Mouse (Mus musculus) limb, embryonic 14.5 days (tissue): ENCODE data around the gene Agpat2. TPM values are rescaled to one million over a fixed set of nuclear protein-coding genes. Genes with fewer than 3 reads are reported as not detected.

Experiments used
- ATAC-seq: fragments of 200-750 bp; cut with Nextera tagmentation; 2 replicates; pipeline ENCODE4 v1.8.0; 2017; ENCODE audit warnings: low read depth, moderate number of reproducible peaks, moderate TSS enrichment; ENCODE audit not compliant: low FRiP score
- DNase-seq: peaks from one replicate; pipeline ENCODE4 v3.0.0-alpha.2; 2015; ENCODE audit warnings: low spot score
- H3K27ac ChIP-seq: fragments of 300-500 bp; sonication (generic); replicated peaks from 2 replicates; pipeline ENCODE4 v1.5.1; 2014; ENCODE audit warnings: low read depth, mild to moderate bottlenecking, low read length, moderate library complexity, mixed read lengths
- H3K27me3 ChIP-seq: fragments of 300-500 bp; sonication (generic); 2 replicates; pipeline ENCODE4 v1.6.1; 2014; ENCODE audit warnings: low read length, mixed read lengths; ENCODE audit not compliant: control insufficient read depth, insufficient read depth
- H3K36me3 ChIP-seq: fragments of 300-500 bp; sonication (generic); 2 replicates; pipeline ENCODE4 v1.6.1; 2014; ENCODE audit warnings: mild to moderate bottlenecking, low read length, moderate library complexity, mixed read lengths; ENCODE audit not compliant: control insufficient read depth, insufficient read depth
- H3K4me1 ChIP-seq: fragments of 300-500 bp; sonication (generic); 2 replicates; pipeline ENCODE4 v1.6.1; 2014; ENCODE audit warnings: antibody characterized with exemption, low read length, mixed read lengths; ENCODE audit not compliant: control insufficient read depth, insufficient read depth
- H3K4me2 ChIP-seq: fragments of 300-500 bp; sonication (generic); replicated peaks from 2 replicates; pipeline ENCODE4 v1.6.1; 2014; ENCODE audit warnings: low read depth, mild to moderate bottlenecking, low read length, moderate library complexity; ENCODE audit not compliant: severe bottlenecking
- H3K4me3 ChIP-seq: fragments of 300-500 bp; sonication (generic); replicated peaks from 2 replicates; pipeline ENCODE4 v1.5.1; 2014; ENCODE audit warnings: low read length
- H3K9ac ChIP-seq: fragments of 300-500 bp; sonication (generic); 2 replicates; pipeline ENCODE4 v1.6.1; 2014; ENCODE audit warnings: mild to moderate bottlenecking, low read depth, low read length, moderate library complexity; ENCODE audit not compliant: severe bottlenecking
- H3K9me3 ChIP-seq: fragments of 300-500 bp; sonication (generic); 2 replicates; pipeline ENCODE4 v1.6.1; 2016; ENCODE audit warnings: low read length; ENCODE audit not compliant: control insufficient read depth
- POLR2A ChIP-seq: fragments of 200-500 bp; IDR thresholded peaks from 2 replicates; pipeline ENCODE4 v1.8.0; 2012; ENCODE audit warnings: inconsistent platforms, mild to moderate bottlenecking, moderate library complexity, borderline replicate concordance; ENCODE audit not compliant: insufficient read depth, insufficient read length; ENCODE audit errors: extremely low read depth
- WGBS: fragments of 180-500 bp; shearing (Covaris S2); extraction: QIAGEN DNeasy Blood & Tissue Kit; methylation state at CpG from one replicate; pipeline ENCODE4 v1.1.7; 2014; 5-methylcytosine and 5-hydroxymethylcytosine counted together
- polyA plus RNA-seq, 2 experiments: library from polyadenylated mRNA; depleted of rRNA in 1 of 2; stranded (reverse) in 1 of 2; unstranded in 1 of 2; fragments of >200 nt; fragmentation: Nextera tagmentation in 1 of 2; extraction: Ambion mirVana in 1 of 2; gene quantifications; 2 replicates each; pipeline versions ENCODE4 v1.2.1 to v1.2.3; 2012 to 2014

The Agpat2 gene
- polyA plus RNA-seq, 2 experiments, result 24.1 to 27.8 TPM

DNA sequence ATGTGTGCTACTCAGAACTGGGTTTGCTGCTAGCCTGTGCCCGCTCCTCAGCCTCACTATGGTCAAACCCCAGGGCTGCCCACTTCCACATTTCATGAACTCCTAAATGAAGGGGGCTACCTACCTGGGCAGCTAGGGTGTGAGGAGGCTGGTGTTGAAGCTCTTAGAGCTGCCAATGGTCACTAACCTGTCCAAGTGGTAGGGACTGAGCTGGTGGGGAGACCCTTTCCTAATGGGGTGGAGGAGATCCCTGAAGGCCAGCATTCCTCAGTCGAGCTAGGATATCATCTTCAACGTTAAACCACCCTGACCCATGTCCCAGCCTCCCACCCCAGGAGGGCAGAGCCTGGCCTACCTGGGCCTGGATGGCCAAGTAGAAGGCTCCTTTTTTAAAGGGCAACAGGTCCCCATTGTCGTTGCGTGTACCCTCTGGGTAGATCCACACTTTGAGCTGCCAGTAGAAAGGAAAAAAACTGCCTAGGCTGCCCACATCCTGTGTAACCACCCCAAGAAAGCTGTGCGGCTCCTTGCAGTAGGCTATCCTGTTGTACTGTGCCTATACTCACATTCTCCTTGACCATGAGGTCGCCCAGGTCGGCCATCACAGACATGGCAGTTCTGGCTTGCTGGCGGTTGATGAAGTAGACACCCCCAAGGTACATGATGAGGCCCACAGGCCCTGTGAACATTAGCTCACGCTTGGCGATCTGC is 8.3 kb downstream of the Agpat2 start:
- H3K36me3 ChIP-seq, result peaks cover 36% of the 10 kb centered on the region
- no peaks in the 10 kb centered on the region for H3K27me3 ChIP-seq
- WGBS, result 81% methylated on average over 11 of the region's 11 CpGs
- no peak overlapping the region for H3K9ac ChIP-seq
- H3K4me1 ChIP-seq, result no peaks in the 10 kb centered on the region
- TF ChIP-seq POLR2A, result no peak
- no peak overlapping the region for H3K27ac ChIP-seq
- no peak overlapping the region for H3K4me2 ChIP-seq
- DNase-seq, result no peak
- no peaks in the 10 kb centered on the region for H3K9me3 ChIP-seq
- no peak overlapping the region for H3K4me3 ChIP-seq
- no peak for ATAC-seq

DNA sequence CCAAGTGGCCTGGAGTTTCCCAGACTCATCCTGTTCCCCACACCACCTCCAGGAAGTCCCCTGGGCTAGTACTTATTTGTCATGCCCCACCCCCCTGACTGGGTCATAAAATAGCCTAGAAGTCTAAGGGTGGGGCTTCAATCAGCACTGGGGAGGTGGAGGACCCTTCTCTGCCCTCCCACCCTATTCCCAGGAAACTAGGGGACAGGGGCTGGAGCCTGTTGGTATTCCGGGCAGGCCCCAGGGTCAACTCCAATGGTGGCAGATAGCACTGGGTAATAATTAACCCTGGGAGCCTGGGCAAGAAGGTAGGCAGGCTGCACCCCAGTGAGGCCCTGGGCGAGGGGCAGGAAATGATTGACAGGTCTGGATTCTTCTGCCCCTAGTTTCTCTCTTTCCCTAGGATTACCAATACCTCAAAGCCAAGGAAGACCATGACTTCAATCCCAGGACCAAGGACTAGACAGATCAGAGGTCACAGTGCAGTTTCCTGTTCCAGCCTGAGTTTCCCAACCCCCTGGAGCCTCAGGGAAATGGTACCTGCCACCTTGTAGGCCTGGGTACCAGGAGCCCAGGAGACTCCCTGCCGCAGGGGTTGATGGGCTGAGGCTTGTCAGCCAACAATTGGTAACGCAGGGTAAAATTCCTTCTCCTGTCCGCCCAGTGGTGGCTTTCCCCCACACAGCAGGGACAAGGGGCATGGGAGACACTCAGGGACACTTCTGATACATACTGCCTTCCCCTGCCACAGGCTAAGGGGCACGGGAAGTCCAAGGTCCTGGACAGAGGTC is 9.1 kb downstream of the Agpat2 start:
- ATAC-seq (no peak), DNase-seq (no peak)
- 84% methylated on average over 6 of the region's 6 CpGs for WGBS
- peaks cover 36% of the 10 kb centered on the region for H3K36me3 ChIP-seq
- no peak overlapping the region for H3K9ac ChIP-seq
- H3K27ac ChIP-seq, result no peak overlapping the region
- H3K4me1 ChIP-seq, result no peaks in the 10 kb centered on the region
- TF ChIP-seq POLR2A, result no peak
- H3K9me3 ChIP-seq, result no peaks in the 10 kb centered on the region
- no peak overlapping the region for H3K4me3 ChIP-seq
- H3K4me2 ChIP-seq, result no peak overlapping the region
- H3K27me3 ChIP-seq, result no peaks in the 10 kb centered on the region

DNA sequence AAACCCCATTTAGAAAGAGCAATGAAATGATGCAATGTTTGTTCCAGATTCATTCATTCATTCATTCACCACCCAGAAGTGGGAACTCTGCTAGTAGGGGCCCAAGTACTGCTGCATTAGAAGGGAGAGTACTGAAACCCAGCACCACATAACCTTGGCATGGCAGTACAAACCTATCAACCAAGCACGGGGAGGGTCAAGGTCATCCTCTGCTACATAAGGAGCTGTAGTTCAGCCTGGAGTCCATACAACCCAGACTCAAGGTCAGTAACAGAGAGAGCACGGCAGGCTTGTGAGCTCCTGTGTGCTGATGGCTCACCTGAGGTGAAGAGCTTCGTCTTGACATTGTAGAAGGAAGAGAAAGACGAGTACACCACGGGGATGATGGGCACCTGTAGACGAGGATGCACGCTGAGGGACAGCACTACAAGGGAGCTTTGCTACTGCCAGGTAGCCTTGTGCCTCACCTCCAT is 9.7 kb downstream of the Agpat2 start:
- no peaks in the 10 kb centered on the region for H3K4me1 ChIP-seq
- H3K9me3 ChIP-seq, result no peaks in the 10 kb centered on the region
- WGBS, result 94% methylated on average over 7 of the region's 7 CpGs
- H3K9ac ChIP-seq, result no peak overlapping the region
- H3K27ac ChIP-seq, result no peak overlapping the region
- TF ChIP-seq POLR2A, result no peak
- H3K4me2 ChIP-seq, result no peak overlapping the region
- no peak for DNase-seq
- peaks cover 36% of the 10 kb centered on the region for H3K36me3 ChIP-seq
- H3K27me3 ChIP-seq, result no peaks in the 10 kb centered on the region
- H3K4me3 ChIP-seq, result no peak overlapping the region
- no peak for ATAC-seq

DNA sequence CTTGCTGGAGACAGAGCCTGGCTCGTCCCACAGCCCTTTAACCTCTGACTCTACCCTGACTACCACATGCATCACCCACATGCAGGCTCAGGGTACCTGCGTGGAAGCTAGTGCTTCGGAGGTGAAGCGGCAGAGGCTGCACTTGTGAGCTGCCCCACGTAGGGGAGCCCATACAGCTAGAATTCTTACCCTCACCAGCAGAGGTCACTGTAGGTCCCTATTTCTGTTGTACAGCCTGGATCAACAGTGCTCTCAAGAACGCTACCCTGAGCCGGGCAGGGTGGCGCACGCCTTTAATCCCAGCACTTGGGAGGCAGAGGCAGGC is 10.2 kb downstream of the Agpat2 start:
- no peak for ATAC-seq
- no peak overlapping the region for H3K27ac ChIP-seq
- H3K36me3 ChIP-seq, result peaks cover 36% of the 10 kb centered on the region
- no peak overlapping the region for H3K4me3 ChIP-seq
- H3K27me3 ChIP-seq, result no peaks in the 10 kb centered on the region
- no peak overlapping the region for H3K4me2 ChIP-seq
- H3K4me1 ChIP-seq, result no peaks in the 10 kb centered on the region
- H3K9ac ChIP-seq, result no peak overlapping the region
- no peaks in the 10 kb centered on the region for H3K9me3 ChIP-seq
- TF ChIP-seq POLR2A, result no peak
- WGBS, result 73% methylated on average over 9 of the region's 9 CpGs
- DNase-seq, result no peak

GRCm38 (mm10) chr2:26593211-26594021 is 10.8 kb downstream of the Agpat2 start:
- no peak overlapping the region for H3K27ac ChIP-seq
- H3K4me2 ChIP-seq, result no peak overlapping the region
- peaks cover 36% of the 10 kb centered on the region for H3K36me3 ChIP-seq
- 53% methylated on average over 9 of the region's 9 CpGs for WGBS
- DNase-seq (no peak), ATAC-seq (no peak)
- no peak overlapping the region for H3K4me3 ChIP-seq
- TF ChIP-seq POLR2A, result no peak
- H3K9me3 ChIP-seq, result no peaks in the 10 kb centered on the region
- H3K27me3 ChIP-seq, result no peaks in the 10 kb centered on the region
- no peaks in the 10 kb centered on the region for H3K4me1 ChIP-seq
- no peak overlapping the region for H3K9ac ChIP-seq
